In genomic region chr14:78748692-78749091, GRCm38 (mm10) we compare ENCODE assay signal across 24 mouse cellular contexts. TPM values are rescaled to one million over a fixed set of nuclear protein-coding genes. Genes with fewer than 3 reads are reported as not detected.
DNase-seq lines count a peak whose midpoint lies in the region; ATAC-seq and TF ChIP-seq lines count a peak whose summit lies in the region.
"Had no signal": no experiment of that assay in that cellular context is flagged by ENCODE, and none has a peak within 500 bp of the region (broad histone marks: within the 10 kb centered on the region; RNA-seq: fewer than 3 reads in every experiment).

No protein-coding gene starts in this region.

- in situ Hi-C loops in CH12.LX (cut with MboI; ENCODE audit: low pct_ligation_motif_present, low pct_unique_long_range_greater_than_20kb, low sequenced_read_pairs), result no loop called here

- ATAC-seq in monocyte, adult 5-6 weeks (replicated peaks; ENCODE audit: insufficient number of reproducible peaks, low FRiP score, low TSS enrichment, poor library complexity, severe bottlenecking), result 0 out of 2 replicates have a peak, but pooled peaks have one; percentile 33
- ATAC-seq in hindbrain, postnatal 0 days, result no peak
- ATAC-seq: forebrain, embryonic 15.5 days; Patski had no signal

- 0 out of 2 replicates have a peak overlapping the region, but pooled peaks have one; percentile 21 for H3K9ac ChIP-seq in CH12.LX (ENCODE audit: insufficient read depth, low read depth)
- no peak overlapping the region for H3K9ac ChIP-seq in hindbrain, postnatal 0 days (replicated peaks; ENCODE audit: low read length)
- H3K9ac ChIP-seq: embryonic facial prominence, embryonic 12.5 days; embryonic facial prominence, embryonic 15.5 days; forebrain, embryonic 15.5 days; heart, embryonic 12.5 days; heart, embryonic 15.5 days; hindbrain, embryonic 14.5 days had no signal

- peak; percentile 54 for DNase-seq in CH12.LX (ENCODE audit: extremely low read depth)
- DNase-seq in thymus, postnatal 0 days (ENCODE audit: low spot score), result no peak
- no peak for DNase-seq in thymus, postnatal 10 days (ENCODE audit: low spot score in 2 of 2)
- no peak for DNase-seq in heart, adult 11 months
- DNase-seq in hindbrain, postnatal 0 days (ENCODE audit: low spot score), result no peak
- DNase-seq: adrenal gland, postnatal 14 days; cerebellum, adult 18-20 months; cerebellum, adult 9-10 months; cerebellum, postnatal 14 days; gastrocnemius, postnatal 36 days; heart, adult 18-20 months; heart, postnatal 10 days; heart, postnatal 4 days had no signal

- dilution Hi-C loops in CH12.LX (cut with MboI; ENCODE audit: extremely low pct_ligation_motif_present, extremely low pct_unique_long_range_greater_than_20kb, low sequenced_read_pairs), result no loop called here

- H3K27ac ChIP-seq in CH12.LX (ENCODE audit: insufficient read depth, low read depth), result peak overlapping the region; percentile 77
- peak overlapping the region; percentile 88 for H3K27ac ChIP-seq in bone marrow macrophage, adult 2 months (ENCODE audit: insufficient read depth, low read depth, low read length)
- H3K27ac ChIP-seq in macrophage, result peak overlapping the region; percentile 37
- no peak overlapping the region for H3K27ac ChIP-seq in hindbrain, postnatal 0 days
- H3K27ac ChIP-seq: embryonic facial prominence, embryonic 12.5 days; embryonic facial prominence, embryonic 15.5 days; forebrain, embryonic 15.5 days; heart, embryonic 15.5 days; hindbrain, embryonic 14.5 days had no signal

- H3K79me2 ChIP-seq in CH12.LX (replicated peaks; ENCODE audit: control insufficient read depth, extremely low read depth, insufficient read depth, poor library complexity, severe bottlenecking) (no peaks in the 10 kb centered on the region), macrophage (ENCODE audit: inconsistent target) (no peaks in the 10 kb centered on the region)

- H3K4me1 ChIP-seq in CH12.LX (ENCODE audit: control insufficient read depth in 1 of 2, insufficient read depth in 2 of 2), result peaks cover 19 to 34% of the 10 kb centered on the region in 2 experiments
- H3K4me1 ChIP-seq in bone marrow macrophage, adult 2 months (ENCODE audit: control insufficient read depth, insufficient read depth, low read length), result peaks cover 27% of the 10 kb centered on the region
- H3K4me1 ChIP-seq in hindbrain, postnatal 0 days (ENCODE audit: insufficient read depth, low read length), result no peaks in the 10 kb centered on the region
- H3K4me1 ChIP-seq: embryonic facial prominence, embryonic 12.5 days; embryonic facial prominence, embryonic 15.5 days; forebrain, embryonic 15.5 days; heart, embryonic 12.5 days; heart, embryonic 15.5 days had no signal

- no peaks in the 10 kb centered on the region for H3K36me3 ChIP-seq in CH12.LX (replicated peaks in 1 of 2; ENCODE audit: control insufficient read depth in 1 of 2, insufficient read depth in 1 of 2, low read length in 1 of 2)
- H3K36me3 ChIP-seq in macrophage (ENCODE audit: inconsistent target), result no peaks in the 10 kb centered on the region
- H3K36me3 ChIP-seq in hindbrain, postnatal 0 days (ENCODE audit: insufficient read depth, low read length), result no peaks in the 10 kb centered on the region
- H3K36me3 ChIP-seq: embryonic facial prominence, embryonic 12.5 days; embryonic facial prominence, embryonic 15.5 days; forebrain, embryonic 15.5 days; G1E; heart, embryonic 12.5 days; heart, embryonic 15.5 days had no signal

- H3K4me3 ChIP-seq in CH12.LX (replicated peaks in 1 of 3; ENCODE audit: low read depth in 2 of 3, low read length in 2 of 3, poor library complexity in 1 of 3) (no peak overlapping the region), macrophage (ENCODE audit: inconsistent target) (no peak overlapping the region)
- H3K4me3 ChIP-seq in bone marrow macrophage, adult 2 months (ENCODE audit: insufficient read depth, low read length), result no peak overlapping the region
- H3K4me3 ChIP-seq in hindbrain, postnatal 0 days (ENCODE audit: low read length), result no peak overlapping the region
- H3K4me3 ChIP-seq: embryonic facial prominence, embryonic 12.5 days; embryonic facial prominence, embryonic 15.5 days; forebrain, embryonic 15.5 days; heart, embryonic 12.5 days; heart, embryonic 15.5 days had no signal

- TF ChIP-seq CTCF in CH12.LX (conservative IDR thresholded peaks at IDR 0.05 in 1 of 2, IDR thresholded peaks at IDR 0.05 in 1 of 2; ENCODE audit: low read depth in 2 of 2, low read length in 2 of 2), result no peak
- no peak for TF ChIP-seq CTCF in bone marrow macrophage, adult 2 months (IDR thresholded peaks at IDR 0.05; ENCODE audit: low read depth, low read length)
- TF ChIP-seq CTCF in hindbrain, postnatal 0 days (IDR thresholded peaks at IDR 0.05; ENCODE audit: low read depth), result no peak

- no peaks in the 10 kb centered on the region for H3K9me3 ChIP-seq in CH12.LX (replicated peaks; ENCODE audit: low read length)
- no peaks in the 10 kb centered on the region for H3K9me3 ChIP-seq in hindbrain, postnatal 0 days (ENCODE audit: low read length)
- H3K9me3 ChIP-seq: embryonic facial prominence, embryonic 12.5 days; embryonic facial prominence, embryonic 15.5 days; forebrain, embryonic 15.5 days; G1E; heart, embryonic 12.5 days; heart, embryonic 15.5 days had no signal

- H3K27me3 ChIP-seq in CH12.LX (replicated peaks), result no peaks in the 10 kb centered on the region
- no peaks in the 10 kb centered on the region for H3K27me3 ChIP-seq in hindbrain, postnatal 0 days (ENCODE audit: insufficient read depth, low read length)
- H3K27me3 ChIP-seq: embryonic facial prominence, embryonic 12.5 days; embryonic facial prominence, embryonic 15.5 days; forebrain, embryonic 15.5 days; heart, embryonic 12.5 days; heart, embryonic 15.5 days; Patski had no signal

- no peak for TF ChIP-seq POLR2A in CH12.LX (IDR thresholded peaks at IDR 0.05; ENCODE audit: low read depth, low read length)
- TF ChIP-seq POLR2A in bone marrow macrophage, adult 2 months (IDR thresholded peaks at IDR 0.05; ENCODE audit: borderline replicate concordance, low read depth, low read length), result no peak

- 94% methylated on average over 2 of the region's 2 CpGs for WGBS in macrophage (ENCODE audit: missing documents)
- WGBS in hindbrain, postnatal 0 days, result 90% methylated on average over 2 of the region's 2 CpGs

- peak; percentile 83; the same call in 1 of the 2 replicates for TF ChIP-seq EP300 in CH12.LX (IDR thresholded peaks at IDR 0.05; ENCODE audit: low read length)

- no peak; the same call in 1 of the 2 replicates for TF ChIP-seq RAD21 in CH12.LX (IDR thresholded peaks at IDR 0.05; ENCODE audit: low read depth, low read length)

- H3K4me2 ChIP-seq in CH12.LX (ENCODE audit: insufficient read depth, low read depth, poor library complexity, severe bottlenecking), result peak overlapping the region; percentile 74; the same call in 1 of the 2 replicates
- H3K4me2 ChIP-seq in hindbrain, postnatal 0 days (ENCODE audit: low read depth, low read length), result no peak overlapping the region
- H3K4me2 ChIP-seq: embryonic facial prominence, embryonic 12.5 days; embryonic facial prominence, embryonic 15.5 days; forebrain, embryonic 15.5 days; heart, embryonic 12.5 days; heart, embryonic 15.5 days; hindbrain, embryonic 14.5 days had no signal

TF ChIP-seq in CH12.LX, 34 proteins besides CTCF, POLR2A, EP300 and RAD21:
- no peak for TF ChIP-seq KAT2A (IDR thresholded peaks at IDR 0.05; ENCODE audit: insufficient replicate concordance, low read length)
- 0 out of 2 replicates have a peak, but pooled peaks have one; percentile 10 for TF ChIP-seq CHD2 (IDR thresholded peaks at IDR 0.05; ENCODE audit: low read length)
- TF ChIP-seq MEF2A (IDR thresholded peaks at IDR 0.05; ENCODE audit: borderline replicate concordance, low read depth, low read length), result peak; percentile 74; the same call in 1 of the 2 replicates
- TF ChIP-seq JUN (IDR thresholded peaks at IDR 0.05; ENCODE audit: insufficient read depth, low read depth, low read length), result peak; percentile 57
- peak; percentile 95 for TF ChIP-seq IRF4 (IDR thresholded peaks at IDR 0.05; ENCODE audit: low read depth, low read length)
- TF ChIP-seq NELFE (IDR thresholded peaks at IDR 0.05; ENCODE audit: low read depth, low read length), result no peak
- TF ChIP-seq CHD1 (IDR thresholded peaks at IDR 0.05; ENCODE audit: low read depth, low read length), result no peak
- peak; percentile 65 for TF ChIP-seq BHLHE40 (IDR thresholded peaks at IDR 0.05; ENCODE audit: low read depth, low read length)
- peak; percentile 70; the same call in 1 of the 2 replicates for TF ChIP-seq RCOR1 (conservative IDR thresholded peaks at IDR 0.05; ENCODE audit: low read depth, low read length)
- TF ChIP-seq JUND (conservative IDR thresholded peaks at IDR 0.05; ENCODE audit: low read depth, low read length), result peak; percentile 78
- 0 out of 2 replicates have a peak, but pooled peaks have one; percentile 61 for TF ChIP-seq MAFK (IDR thresholded peaks at IDR 0.05; ENCODE audit: insufficient replicate concordance, low read length)
- TF ChIP-seq ETS1 (conservative IDR thresholded peaks at IDR 0.05; ENCODE audit: low read depth, low read length), result no peak
- peak; percentile 72; the same call in 1 of the 2 replicates for TF ChIP-seq TCF12 (IDR thresholded peaks at IDR 0.05; ENCODE audit: low read depth, low read length)
- TF ChIP-seq USF1 (IDR thresholded peaks at IDR 0.05; ENCODE audit: low read depth, low read length), result no peak

RNA-seq across cellular contexts. Expression of gene Dgkh, which starts 16.1 kb away (rescaled TPM):
- total RNA-seq in CH12.LX (2012; rRNA removed) (2.4 and 2.7 TPM in 2 replicates), CH12.LX (2014; rRNA removed) (0.83 and 1.1 TPM in 2 replicates)
- polyA plus RNA-seq in CH12.LX (2012; ENCODE audit: insufficient read length, low read depth) (2.9 and 3.3 TPM in 2 replicates), macrophage (2018) (1.8 to 2.9 TPM (median 2.1 TPM) in 3 replicates)
- polyA plus RNA-seq in bone marrow macrophage, adult 2 months (2012; ENCODE audit: insufficient read depth, insufficient read length, missing spikeins), result 6.6 and 6.8 TPM in 2 replicates
- total RNA-seq in macrophage (2018; cell fraction: chromatin; rRNA removed), result 100 to 1,000 TPM in 1 of 26 experiments, 10 to 100 TPM in 25; 17.8 to 136 (median 28.2) TPM
- total RNA-seq in macrophage (2018; cell fraction: cytosol; rRNA removed), result 1 to 10 TPM; 3.6 to 7.2 (median 5.5) TPM
- 10 to 100 TPM in 23 of 26 experiments, 1 to 10 TPM in 3; 8.3 to 63.0 (median 14.4) TPM for total RNA-seq in macrophage (2018; cell fraction: nucleus; rRNA removed)
- total RNA-seq in monocyte, adult 5-6 weeks (2017), result 13.9 to 19.2 TPM (median 17.9 TPM) in 3 replicates
- polyA plus RNA-seq in thymus, postnatal 0 days (2015; fragmentation: Nextera tagmentation; extraction: Ambion mirVana), result 1.4 and 2.2 TPM in 2 replicates
- 9.0 and 9.2 TPM in 2 replicates for total RNA-seq in hindbrain, postnatal 0 days (2014; rRNA removed)
- 2.1 and 2.7 TPM in 2 replicates for polyA plus RNA-seq in hindbrain, postnatal 0 days (2015; fragmentation: Nextera tagmentation; extraction: Ambion mirVana)
- polyA plus RNA-seq: G1E had no signal
